15 mouse cellular contexts compared by ENCODE assay signal in genomic region chr7:117755830-117756229, GRCm38 (mm10).
"Had no signal": no experiment of that assay in that cellular context is flagged by ENCODE, and none has a peak within 500 bp of the region (broad histone marks: within the 10 kb centered on the region; RNA-seq: fewer than 3 reads in every experiment).

No protein-coding gene starts in this region.

- H3K36me3 ChIP-seq: liver, embryonic 13.5 days; liver, embryonic 15.5 days; midbrain, embryonic 13.5 days; midbrain, embryonic 15.5 days had no signal

- ATAC-seq: liver, postnatal 0 days; midbrain, embryonic 13.5 days; midbrain, embryonic 15.5 days had no signal

- H3K4me2 ChIP-seq: liver, embryonic 13.5 days; liver, embryonic 15.5 days; lung, embryonic 14.5 days; midbrain, embryonic 11.5 days; midbrain, embryonic 13.5 days; midbrain, embryonic 15.5 days had no signal

- H3K9me3 ChIP-seq: liver, embryonic 13.5 days; liver, embryonic 15.5 days; megakaryocyte, embryonic 14.5 days; midbrain, embryonic 13.5 days; midbrain, embryonic 15.5 days had no signal

- H3K27me3 ChIP-seq: liver, embryonic 13.5 days; liver, embryonic 15.5 days; megakaryocyte, embryonic 14.5 days; midbrain, embryonic 13.5 days; midbrain, embryonic 15.5 days had no signal

- H3K9ac ChIP-seq: liver, embryonic 13.5 days; liver, embryonic 15.5 days; liver, postnatal 0 days; lung, embryonic 14.5 days; midbrain, embryonic 13.5 days; midbrain, embryonic 15.5 days had no signal

- H3K4me1 ChIP-seq: midbrain, embryonic 15.5 days had no signal

- H3K27ac ChIP-seq: liver, embryonic 13.5 days; liver, embryonic 15.5 days; macrophage; midbrain, embryonic 13.5 days; midbrain, embryonic 15.5 days had no signal

- H3K4me3 ChIP-seq: liver, embryonic 13.5 days; liver, embryonic 15.5 days; megakaryocyte, embryonic 14.5 days; midbrain, embryonic 13.5 days; midbrain, embryonic 15.5 days had no signal

- DNase-seq: liver, embryonic 13.5 days; liver, postnatal 0 days; lung, embryonic 14.5 days; lung, postnatal 14 days; lung, postnatal 36 days; right cerebral cortex, postnatal 25 days; thymus, adult 18-20 months; thymus, postnatal 14 days; thymus, postnatal 36 days had no signal
